Mouse (Mus musculus): ENCODE results near the gene Aurkb.

The Aurkb gene

DNA sequence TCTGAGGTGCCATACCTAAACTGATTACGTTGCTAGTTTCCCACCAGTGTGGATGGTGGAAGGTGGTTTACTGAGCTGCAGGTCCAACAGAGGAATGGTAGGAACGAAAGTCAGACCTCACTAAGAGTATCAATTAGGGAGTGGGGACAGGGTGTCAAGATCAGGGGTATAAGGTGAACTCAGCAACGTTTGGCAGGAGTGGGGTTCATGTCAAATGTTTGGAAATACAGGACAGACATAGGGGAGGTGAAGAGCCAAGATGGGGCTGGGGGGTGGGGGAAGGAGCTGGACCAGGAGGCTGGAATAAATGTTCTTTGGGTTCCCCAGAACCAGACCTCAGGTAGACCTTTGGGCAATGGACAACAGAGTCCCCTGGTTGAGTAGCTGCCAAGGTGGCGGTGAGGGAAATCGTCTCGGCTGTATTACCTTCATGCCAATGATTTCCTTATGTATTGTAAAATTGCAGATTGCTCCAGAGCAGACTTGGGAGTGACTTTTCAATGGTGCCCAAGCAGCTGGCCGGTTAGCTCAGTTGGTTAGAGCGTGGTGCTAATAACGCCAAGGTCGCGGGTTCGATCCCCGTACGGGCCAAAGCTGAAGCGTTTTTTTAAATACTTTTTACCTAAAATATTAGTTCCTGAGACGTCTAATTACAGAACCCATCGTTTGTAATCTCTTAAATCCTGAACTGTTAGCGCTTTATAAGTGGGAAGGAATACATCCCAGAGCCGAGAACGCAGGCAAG, 8.8 kb upstream of the Aurkb start:
- peak; percentile 90 for DNase-seq

DNA sequence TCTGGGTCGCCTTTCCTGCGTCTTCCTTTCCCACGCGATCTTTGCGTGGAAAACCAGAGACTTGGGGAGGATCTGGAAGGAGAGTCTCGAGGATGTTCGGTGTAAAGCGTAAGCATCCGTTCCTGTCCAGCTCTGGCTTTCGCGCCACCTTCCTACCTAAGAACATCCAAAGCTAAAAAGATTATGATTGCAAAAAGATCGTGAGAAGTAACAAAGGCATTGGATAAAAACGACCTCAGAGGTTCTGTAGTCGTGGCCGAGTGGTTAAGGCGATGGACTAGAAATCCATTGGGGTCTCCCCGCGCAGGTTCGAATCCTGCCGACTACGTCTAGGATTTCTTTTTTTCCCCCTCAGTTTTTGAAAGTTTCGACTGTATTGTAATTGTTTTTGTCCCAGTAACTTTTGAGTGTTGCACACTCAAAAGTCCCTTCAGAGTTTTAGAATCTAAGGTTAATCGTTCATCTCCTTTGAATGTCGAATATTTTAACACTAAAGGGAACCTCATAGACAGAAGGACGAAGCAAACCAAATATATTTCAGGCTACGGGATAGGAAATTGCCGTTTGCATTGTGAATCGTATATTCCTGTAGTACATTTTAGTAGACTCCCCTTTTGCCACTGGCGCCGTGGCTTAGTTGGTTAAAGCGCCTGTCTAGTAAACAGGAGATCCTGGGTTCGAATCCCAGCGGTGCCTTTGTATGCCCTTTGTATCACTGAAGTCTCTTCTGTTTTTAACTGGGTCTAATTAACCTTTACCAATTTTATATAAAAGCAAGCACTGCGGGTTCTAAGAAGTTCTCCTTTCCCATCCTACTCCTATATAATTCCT, 8.0 kb upstream of the Aurkb start:
- DNase-seq, result peak; percentile 82

DNA sequence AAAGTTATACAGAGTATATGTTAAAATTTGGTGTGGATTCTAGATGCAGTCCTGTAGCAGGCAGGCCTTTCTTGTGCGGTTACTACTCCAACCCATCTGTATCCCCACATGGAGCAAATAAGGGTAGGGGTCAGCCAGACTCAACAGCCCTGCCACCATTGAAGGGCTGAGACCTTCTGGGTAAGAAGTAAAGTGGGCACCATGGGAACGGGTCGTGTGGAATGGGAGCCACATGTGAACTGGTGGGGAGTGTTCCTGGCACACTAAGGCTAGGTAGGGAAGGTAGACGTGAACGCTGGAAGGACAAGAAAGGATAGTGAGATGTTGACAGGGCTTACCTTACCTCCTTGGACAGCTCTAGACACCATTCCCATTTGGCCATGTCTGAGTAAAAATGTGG, 7.3 kb upstream of the Aurkb start:
- DNase-seq, result peak; percentile 56

DNA sequence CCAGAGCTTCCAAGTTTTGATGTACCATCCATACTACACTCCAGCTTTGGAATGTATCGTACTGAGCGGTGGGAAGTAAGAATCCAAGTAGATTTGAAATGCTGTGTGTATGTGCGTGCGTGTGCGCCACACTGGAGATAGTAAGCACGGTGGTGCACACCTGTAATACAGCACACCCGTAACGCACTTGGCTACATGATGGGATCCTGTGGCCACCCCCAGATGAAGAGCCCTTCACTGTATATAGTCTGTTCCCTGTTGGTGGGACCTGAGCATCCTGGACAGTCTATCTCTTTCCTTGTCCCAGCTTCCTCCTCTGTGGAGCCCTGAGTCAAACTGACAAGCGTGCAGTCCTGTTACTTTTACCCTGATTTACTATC, 938 bp downstream of the Aurkb start:
- DNase-seq, result no peak

DNA sequence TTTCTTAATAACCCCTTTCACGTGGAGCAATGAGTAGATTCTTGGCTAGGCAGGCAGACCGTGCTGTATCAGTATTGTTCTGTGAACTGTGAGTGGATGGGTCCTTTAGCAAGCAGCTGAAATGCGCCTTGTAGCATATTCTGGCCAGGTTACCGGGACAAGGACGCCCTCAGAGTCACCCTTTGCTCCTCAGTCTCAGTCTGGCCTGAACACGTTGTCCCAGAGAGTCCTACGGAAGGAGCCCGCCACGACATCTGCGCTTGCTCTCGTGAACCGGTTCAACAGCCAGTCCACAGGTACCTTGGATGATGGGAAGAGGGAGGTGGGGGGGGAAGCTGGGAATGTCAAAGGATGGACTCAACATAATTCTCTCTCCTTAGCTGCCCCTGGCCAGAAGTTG, 2.1 kb downstream of the Aurkb start:
- DNase-seq, result no peak

DNA sequence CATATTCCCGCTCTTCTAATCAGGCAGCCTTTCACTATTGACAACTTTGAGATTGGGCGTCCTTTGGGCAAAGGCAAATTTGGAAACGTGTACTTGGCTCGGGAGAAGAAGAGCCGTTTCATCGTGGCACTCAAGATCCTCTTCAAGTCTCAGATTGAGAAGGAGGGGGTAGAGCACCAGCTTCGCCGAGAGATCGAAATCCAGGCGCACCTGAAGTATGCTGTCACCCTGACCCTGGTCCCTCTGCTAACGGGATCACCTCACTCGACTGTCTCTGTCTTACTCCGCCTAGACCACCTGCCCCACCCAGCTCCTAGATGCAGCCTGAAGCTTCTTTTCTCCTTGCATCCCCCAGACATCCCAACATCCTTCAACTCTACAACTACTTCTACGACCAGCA, 2.7 kb downstream of the Aurkb start:
- no peak for DNase-seq

DNA sequence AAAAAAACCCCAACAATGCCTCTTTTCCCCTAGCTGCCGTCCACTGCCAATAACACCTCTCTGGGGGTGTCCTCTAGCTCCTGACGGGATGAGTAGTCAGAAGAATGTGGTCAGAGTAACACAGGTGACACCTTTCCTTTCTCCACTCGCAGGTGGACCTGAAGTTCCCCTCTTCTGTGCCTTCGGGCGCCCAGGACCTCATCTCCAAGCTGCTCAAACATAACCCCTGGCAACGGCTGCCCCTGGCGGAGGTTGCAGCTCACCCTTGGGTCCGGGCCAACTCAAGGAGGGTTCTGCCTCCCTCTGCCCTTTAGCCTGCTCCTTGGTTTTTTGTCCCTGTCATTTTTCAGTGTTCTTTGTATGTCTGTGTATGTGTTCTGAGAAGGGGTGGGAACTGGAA, 5.3 kb downstream of the Aurkb start:
- DNase-seq, result no peak

DNA sequence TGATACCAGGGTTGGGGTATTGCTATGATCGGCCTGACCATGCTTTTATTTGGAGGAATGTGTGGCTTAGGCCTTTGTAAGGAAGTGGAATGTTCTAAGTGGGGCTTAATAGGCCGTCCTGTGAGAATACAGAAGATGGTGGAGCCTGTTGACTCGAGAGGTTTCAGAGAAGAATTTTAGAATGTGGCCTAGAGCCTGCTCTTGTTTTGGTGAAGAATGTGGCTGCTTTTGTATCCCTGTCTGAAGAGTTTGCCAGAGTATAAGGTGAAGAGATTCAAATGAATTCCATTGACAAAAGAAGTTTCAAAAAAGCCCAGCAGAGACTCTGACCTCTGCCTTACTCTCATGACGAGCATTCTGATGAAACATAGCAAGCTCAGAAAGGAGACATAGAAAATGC, 6.3 kb downstream of the Aurkb start:
- no peak for DNase-seq

DNA sequence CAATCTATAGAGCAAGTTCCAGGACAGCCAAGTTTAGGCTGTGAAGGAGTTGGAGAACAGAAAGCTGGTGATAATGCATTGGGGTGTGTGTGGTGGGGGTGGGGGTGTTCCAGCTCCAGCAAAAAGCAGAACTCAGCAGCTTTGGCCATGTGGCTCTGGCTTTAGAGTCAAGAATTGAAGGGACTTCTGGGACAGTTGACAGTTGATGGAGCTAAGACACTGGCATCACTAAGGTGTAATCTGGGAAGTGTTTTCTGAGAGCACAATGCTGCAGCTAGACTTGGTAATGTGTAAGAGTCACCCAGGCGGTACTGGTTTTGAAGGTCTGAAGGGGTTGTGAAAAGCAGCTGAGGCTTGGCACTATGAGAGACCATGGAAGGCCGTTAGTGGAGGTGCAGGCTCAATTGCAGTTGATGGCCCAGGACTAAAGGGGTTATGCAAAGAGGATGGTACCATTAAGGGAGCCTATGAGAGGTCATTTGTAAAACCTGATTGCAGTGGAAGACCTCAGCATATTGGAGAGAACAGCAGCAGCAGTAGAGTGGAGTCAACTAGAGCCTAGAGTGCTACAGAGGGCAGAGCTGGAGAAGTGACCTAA, 7.5 kb downstream of the Aurkb start:
- no peak for DNase-seq

DNA sequence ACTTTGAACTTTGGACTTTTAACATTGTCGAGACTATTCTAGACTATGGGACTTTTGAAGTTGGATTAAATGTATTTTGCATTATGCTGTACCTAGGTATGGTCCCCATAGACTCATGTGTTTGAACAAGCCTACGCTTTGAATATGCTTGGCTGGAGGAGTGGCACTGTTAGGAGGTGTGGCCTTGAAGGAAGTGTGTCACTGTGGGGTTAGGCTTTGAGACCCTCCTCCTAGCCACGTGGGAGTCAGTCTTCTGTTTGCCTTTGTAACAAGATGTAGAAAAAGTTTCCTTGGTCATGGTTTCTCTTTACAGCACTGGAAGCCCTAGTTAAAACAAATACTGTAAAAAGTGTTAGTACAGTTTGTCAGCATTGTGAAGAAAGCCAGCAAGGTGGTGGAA, 8.4 kb downstream of the Aurkb start:
- DNase-seq, result no peak

DNA sequence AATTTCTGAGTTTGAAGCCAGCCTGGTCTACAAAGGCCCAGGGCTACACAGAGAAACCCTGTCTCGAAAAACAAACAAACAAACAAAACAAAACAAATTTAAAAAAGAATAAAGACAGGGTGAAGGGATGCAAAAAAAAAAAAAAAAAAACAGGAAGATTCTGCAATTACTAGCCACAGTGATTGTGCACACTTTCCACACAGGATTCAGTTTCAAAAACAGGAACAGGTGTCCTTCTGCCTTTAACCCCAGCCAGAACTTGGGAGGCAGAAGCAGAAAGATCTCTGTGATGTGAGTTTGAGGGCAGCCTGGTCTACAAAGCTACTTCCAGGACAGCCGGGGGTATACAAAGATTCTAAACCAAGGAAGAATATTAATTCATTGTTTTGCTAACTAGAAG, 12.8 kb downstream of the Aurkb start:
- DNase-seq, result no peak

DNA sequence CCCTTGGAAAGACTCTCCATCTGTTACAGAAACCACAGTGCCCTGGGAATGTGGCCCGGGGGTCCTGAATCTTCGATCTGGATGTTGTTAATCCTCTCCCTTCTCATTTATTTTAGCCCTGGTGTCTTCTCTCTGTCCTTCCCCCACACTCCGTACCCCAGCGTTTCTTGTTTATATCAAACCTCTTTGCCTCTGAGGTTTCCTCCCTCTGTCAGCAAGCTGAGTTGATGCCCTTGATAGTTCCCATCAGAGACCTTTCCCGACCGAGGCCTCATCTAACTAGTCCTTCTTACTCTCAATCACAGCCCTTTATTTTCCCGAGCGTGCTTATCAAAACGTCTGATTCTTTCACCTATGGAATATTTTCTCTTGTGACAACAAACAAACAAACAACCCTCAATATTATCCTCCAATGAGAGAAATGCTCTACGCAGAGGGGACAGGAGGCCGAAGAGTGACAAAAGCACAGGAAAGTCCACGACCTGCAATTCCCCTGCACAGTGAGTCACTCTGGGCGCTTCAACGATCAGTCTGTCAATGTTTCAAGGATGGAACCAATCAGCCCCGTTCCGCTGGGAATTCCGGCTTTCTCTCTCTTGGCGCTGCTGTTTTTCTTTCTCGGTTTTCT, 13.4 kb downstream of the Aurkb start:
- peak; percentile 54 for DNase-seq

DNA sequence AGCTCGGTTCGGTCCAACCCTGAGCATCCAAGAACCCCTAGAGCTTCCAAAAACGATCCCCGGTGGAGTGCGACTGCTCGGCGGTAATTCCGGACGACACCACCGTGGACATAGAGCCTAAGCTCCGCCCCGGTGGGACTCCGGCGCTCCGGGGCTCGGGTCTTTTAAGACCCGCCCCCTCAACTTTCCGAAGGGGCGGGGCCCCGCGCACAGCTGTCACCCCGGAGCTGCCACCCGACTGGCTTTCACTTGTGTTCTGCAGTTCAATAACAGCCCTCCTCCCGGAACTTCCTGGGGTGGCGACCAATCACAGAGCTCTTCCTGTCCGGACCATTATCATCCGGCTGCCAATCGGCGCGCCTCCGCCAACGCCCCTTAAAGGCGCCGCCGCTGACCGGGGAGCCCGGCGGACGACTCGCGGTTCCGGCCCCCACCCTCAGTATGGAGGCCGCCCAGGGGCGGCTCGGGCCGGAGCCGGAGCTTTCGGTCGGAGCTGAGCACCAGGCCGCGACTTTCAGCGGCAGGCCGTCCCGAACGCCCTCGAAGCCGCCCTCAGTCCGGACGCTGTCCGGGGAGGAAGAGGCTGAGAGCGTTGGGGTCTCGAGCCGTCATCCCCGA, 14.0 kb downstream of the Aurkb start, which contains the start of gene Borcs6:
TSS of gene Borcs6 (plus strand) at position 361 of the 618 bp plus-strand sequence.
- peak; percentile 99 for DNase-seq

DNA sequence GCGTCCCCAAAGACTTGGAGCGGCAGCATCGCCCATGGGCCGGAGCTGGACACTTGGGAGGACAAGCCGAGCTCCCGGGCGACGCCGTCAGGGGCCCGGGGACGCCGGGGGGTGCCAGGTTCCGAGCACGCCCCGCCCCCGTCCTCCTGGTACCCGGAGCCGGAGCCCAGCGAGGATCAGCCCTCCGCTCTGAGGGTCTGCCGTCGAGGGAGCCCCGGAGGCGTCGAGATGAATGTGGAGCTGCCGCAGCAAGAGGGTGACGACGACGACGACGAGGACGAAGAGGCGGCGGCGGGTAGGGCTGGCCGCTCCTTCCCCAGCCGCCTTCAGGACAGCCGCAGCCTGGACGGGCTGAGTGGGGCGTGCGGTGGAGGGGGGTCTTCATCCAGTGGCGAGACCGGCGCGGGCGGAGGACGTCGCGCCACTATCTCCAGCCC, 14.5 kb downstream of the Aurkb start:
- DNase-seq, result no peak

DNA sequence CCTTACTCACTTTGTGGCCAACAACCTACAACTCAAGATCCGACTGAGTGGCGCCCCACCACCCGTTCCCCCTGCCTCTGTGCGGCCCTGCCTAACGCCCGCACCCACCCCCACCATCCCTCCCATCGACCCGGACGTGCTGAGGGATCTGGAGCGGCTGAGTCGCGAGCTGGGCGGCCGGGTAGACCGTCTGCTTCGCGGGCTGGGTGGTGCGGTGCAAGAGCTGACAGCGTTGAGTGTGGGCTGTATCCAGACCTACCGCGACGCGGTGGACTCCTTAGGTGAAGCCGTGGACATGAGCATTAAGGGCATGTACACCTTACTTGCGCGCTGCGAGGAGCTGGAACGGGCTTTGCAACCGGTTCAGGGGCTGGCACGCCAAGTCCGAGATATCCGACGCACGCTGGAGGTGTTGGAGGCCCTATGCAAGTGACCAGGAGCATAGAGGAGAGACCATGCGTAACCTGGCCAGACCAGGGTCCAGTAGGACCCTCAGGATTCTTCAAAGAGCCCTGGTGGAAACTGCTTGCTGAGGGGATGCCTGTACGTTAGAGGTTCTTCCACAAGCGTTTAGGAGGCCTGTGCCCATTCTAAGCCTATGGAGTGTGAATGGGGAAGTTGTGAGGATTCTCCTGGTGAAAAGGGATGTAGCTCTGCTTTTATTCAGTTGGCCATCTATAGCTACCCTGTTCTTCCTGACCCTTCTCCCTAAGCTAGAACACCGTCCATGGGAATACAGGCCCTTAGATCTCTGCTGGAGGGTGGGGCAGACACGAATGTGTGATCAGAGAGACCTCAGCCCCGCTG, 15.2 kb downstream of the Aurkb start:
- DNase-seq, result peak; percentile 64

DNA sequence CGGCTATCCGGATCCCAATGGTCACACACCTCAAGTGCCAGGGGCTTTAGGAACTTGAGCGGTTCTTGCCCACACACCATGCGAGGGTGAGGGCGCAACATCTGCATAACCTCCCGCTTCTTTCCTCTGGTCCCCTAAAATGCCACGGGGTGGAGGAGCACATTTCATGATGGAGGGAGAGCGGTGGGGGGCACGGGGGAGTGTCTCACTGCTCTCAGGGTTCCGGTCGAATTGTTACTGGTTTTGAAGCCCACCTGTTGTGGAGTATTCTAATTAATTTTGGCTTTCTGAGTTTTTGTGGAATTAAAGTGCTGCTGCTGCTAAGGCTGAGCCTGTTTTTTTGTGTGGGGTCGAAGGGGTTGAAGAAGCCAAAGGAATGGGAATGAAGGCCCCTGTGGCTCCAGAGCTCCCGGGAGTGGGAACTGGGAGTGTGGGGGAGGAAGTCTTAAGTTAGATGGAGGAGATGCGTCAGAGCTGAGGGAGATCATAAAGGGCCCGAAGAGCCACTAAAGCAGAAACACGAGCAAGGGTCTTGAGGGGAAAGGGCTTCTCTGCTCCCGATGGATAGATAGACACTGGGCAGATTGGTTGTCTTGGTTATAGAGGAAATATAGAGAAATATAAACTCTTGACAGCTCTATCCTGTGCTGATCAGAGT, 15.9 kb downstream of the Aurkb start:
- DNase-seq, result peak; percentile 70

DNA sequence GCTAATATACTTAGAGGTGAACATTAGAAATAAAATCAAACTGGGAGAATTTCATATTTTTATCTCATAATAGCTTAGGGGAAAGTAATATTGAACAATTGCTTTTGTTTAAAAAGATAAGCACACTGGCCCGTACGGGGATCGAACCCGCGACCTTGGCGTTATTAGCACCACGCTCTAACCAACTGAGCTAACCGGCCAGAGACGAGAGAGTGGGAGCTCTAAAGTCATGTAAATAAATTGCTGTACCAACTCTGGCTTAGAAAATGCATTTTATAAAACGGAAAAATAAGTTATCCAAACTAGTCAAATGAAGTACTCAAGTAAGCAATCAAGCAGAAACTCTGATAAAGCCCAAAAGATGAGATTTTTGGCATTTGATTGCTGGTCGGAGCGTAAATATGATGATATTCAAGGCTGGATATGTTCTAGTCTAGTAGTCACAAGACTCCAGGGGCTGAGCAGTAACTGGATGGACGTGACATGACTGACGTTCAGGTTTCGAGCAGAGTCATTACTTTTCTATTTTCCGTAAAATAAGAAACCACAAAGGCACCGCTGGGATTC, 16.8 kb downstream of the Aurkb start:
- peak; percentile 76 for DNase-seq

DNA sequence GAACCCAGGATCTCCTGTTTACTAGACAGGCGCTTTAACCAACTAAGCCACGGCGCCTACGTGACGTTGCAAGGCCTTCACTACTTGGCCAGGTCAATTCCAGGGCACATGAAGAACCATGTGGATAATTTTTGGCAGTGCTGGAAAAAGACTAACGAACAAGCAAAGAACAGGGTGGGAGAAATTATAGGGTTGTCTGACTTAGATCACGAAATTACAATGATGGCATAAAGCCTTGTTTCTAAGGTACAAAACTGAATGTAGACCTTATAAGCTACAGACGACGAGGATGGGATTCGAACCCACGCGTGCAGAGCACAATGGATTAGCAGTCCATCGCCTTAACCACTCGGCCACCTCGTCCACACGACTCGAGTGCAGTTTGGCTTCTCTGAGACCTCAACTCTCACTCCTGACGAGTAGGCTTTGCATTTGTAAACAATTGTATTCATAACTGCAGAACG, 17.3 kb downstream of the Aurkb start:
- peak; percentile 93 for DNase-seq

DNA sequence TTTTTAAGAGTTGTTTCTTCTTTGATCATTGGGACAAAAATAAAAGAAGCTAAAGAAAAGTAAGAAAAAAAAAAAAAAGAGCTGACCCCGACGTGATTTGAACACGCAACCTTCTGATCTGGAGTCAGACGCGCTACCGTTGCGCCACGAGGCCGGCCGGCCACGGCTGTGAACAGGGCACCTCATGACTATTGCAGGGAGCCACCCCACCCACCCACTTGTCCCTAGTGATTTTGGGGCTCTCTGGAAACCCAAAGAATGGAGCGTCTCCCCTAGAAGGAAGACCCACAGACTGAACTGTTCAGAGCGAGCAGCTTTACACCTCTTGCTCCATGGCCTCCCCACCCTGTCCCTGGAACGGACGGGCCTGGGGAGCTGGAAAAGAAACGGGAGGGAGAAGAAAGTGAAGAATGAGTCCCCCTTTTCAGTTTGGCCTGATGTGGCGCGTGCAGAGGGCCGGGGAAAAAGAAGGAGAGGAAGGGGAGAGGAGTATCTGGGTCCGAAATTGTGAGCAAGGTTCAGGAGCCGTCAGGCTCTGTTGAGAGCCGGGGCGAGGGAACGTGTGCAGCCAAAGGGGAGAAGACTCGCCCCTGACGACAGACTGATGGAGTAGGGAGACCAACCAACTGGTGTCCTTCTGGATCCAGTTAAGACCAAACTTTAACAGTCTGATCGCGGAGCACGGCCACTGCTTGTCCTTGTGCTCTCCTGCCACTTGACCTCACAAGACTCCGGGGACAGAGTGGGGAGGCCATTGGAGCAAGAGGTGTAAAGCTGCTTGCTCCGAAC, 18.2 kb downstream of the Aurkb start:
- DNase-seq, result peak; percentile 74

Measured in cerebellum, adult 9-11 months (tissue).